Mouse (Mus musculus) hindbrain, embryonic 13.5 days (tissue): ENCODE data around the gene Foxl1. TPM values are rescaled to one million over a fixed set of nuclear protein-coding genes. Genes with fewer than 3 reads are reported as not detected.

ENCODE experiments used
- ATAC-seq: fragments of 200-750 bp; cut with Nextera tagmentation; 2 replicates; pipeline ENCODE4 v1.8.0; 2017; ENCODE audit warnings: moderate TSS enrichment; ENCODE audit not compliant: low FRiP score
- H3K27ac ChIP-seq: fragments of 300-500 bp; sonication (generic); 2 replicates; pipeline ENCODE4 v1.5.1; 2015; ENCODE audit warnings: inconsistent platforms, mild to moderate bottlenecking, moderate library complexity
- H3K27me3 ChIP-seq: fragments of 300-500 bp; sonication (generic); 2 replicates; pipeline ENCODE4 v1.6.1; 2015; ENCODE audit warnings: mild to moderate bottlenecking, inconsistent platforms
- H3K36me3 ChIP-seq: fragments of 300-500 bp; sonication (generic); 2 replicates; pipeline ENCODE4 v1.6.1; 2015; ENCODE audit warnings: mild to moderate bottlenecking, inconsistent platforms
- H3K4me1 ChIP-seq: fragments of 300-500 bp; sonication (generic); replicated peaks from 2 replicates; pipeline ENCODE4 v1.6.1; 2015; ENCODE audit warnings: inconsistent platforms
- H3K4me2 ChIP-seq: fragments of 300-500 bp; sonication (generic); 2 replicates; pipeline ENCODE4 v1.6.1; 2015; ENCODE audit warnings: inconsistent platforms, mild to moderate bottlenecking, moderate library complexity
- H3K4me3 ChIP-seq: fragments of 300-500 bp; sonication (generic); 2 replicates; pipeline ENCODE4 v1.5.1; 2015; ENCODE audit warnings: mild to moderate bottlenecking, inconsistent platforms
- H3K9ac ChIP-seq: fragments of 300-500 bp; sonication (generic); 2 replicates; pipeline ENCODE4 v1.6.1; 2015; ENCODE audit warnings: mild to moderate bottlenecking, inconsistent platforms
- H3K9me3 ChIP-seq: fragments of 300-500 bp; sonication (generic); 2 replicates; pipeline ENCODE4 v1.6.1; 2016; ENCODE audit warnings: inconsistent platforms
- WGBS: fragments of 180-500 bp; shearing (Covaris S2); methylation state at CpG from one replicate; pipeline ENCODE4 v1.1.7; 2015; 5-methylcytosine and 5-hydroxymethylcytosine counted together
- polyA plus RNA-seq: library from polyadenylated mRNA; unstranded; fragments of >200 nt; fragmentation: Nextera tagmentation; extraction: Ambion mirVana; gene quantifications from 2 replicates; pipeline ENCODE4 v1.2.1, GENCODE M21; 2015

Foxl1 gene
- polyA plus RNA-seq: 0.16 and 0.27 TPM in 2 replicates

DNA sequence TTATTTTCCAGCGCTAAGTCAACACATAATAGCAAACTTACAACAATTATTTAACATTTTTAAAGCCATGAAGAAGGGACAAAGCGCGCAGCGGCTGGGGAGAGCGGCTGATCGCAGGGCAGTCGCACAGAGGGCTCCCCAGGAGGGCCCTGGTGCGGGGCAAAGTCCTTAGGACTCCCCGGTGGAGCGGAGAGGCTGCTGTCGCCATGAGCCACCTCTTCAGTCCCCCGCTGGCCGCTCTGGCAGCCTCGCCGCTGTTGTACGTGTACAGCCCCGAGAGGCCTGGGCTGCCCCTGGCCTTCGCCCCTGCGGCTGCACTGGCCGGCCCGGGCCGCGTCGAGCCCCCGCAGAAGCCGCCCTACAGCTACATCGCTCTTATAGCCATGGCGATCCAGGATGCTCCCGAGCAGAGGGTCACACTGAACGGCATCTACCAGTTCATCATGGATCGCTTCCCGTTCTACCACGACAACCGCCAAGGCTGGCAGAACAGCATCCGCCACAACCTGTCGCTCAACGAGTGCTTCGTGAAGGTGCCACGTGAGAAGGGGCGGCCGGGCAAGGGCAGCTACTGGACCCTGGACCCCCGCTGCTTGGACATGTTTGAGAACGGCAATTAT, at the start of gene Foxl1:
TSS of gene Foxl1 (plus strand) at position 185 of the 620 bp plus-strand sequence.
- peaks cover 100% of the 10 kb centered on the region for H3K27me3 ChIP-seq
- peaks cover 3% of the 10 kb centered on the region; the same call in 1 of the 2 replicates for H3K9me3 ChIP-seq
- peaks cover 30% of the 10 kb centered on the region for H3K4me1 ChIP-seq
- 1% methylated on average over 43 of the region's 43 CpGs for WGBS
- peak within 1 kb of the TSS; percentile 5 for H3K4me3 ChIP-seq
- no peak within 1 kb of the TSS for H3K27ac ChIP-seq
- peak within 1 kb of the TSS; percentile 3; the same call in 1 of the 2 replicates for H3K4me2 ChIP-seq
- H3K9ac ChIP-seq: no peak within 1 kb of the TSS
- no peak for ATAC-seq
- no peaks in the 10 kb centered on the region for H3K36me3 ChIP-seq

DNA sequence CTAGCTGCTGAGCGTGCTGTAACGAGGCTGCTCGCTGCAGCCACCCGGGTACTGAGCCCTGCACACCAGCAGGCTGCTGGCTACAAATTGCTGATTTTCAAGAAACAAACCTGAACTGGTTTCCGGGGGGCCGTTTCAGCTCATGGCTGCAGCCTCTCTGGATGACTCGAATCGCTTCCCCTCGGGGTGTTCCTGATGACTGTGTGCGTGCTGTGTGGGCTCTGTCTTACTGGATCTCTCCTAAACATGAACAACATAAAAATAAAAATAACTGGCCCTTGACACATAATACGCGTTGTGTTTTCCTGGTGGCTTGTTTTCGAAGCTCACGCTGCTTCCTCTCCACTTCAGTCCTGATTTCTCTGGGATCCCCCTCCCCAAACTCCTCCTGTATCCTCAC, 49.0 kb upstream of the Foxl1 start:
- Histone ChIP-seq H3K4me1 (peaks cover 12% of the 10 kb centered on the region), H3K27me3 (peaks cover 99% of the 10 kb centered on the region), H3K4me3 (no peak overlapping the region), H3K4me2 (no peak overlapping the region), H3K36me3 (no peaks in the 10 kb centered on the region), H3K9me3 (no peaks in the 10 kb centered on the region), H3K27ac (no peak overlapping the region), H3K9ac (no peak overlapping the region)
- no peak for ATAC-seq
- WGBS: 3% methylated on average over 14 of the region's 14 CpGs

DNA sequence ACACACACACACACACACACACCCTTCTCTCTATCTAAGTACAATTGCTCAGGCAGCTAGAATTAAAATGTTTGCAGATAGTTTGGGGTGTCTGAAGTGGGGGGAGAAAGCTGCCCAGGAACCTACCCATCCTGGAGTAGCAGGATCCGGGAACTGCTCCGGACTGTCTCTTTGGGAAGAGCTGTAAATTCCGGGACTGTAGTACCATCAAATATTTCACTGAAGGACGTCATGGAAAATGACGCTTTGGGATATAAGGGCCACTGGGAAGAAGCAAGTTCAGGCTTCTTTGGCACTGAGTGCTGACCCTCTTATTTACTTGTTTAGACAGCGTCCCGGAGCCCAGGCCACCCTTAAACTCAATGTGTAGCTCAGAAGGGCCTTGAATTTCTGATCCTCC, 48.5 kb upstream of the Foxl1 start:
- 2% methylated on average over 7 of the region's 7 CpGs for WGBS
- Histone ChIP-seq H3K27ac (no peak overlapping the region), H3K9me3 (no peaks in the 10 kb centered on the region), H3K36me3 (no peaks in the 10 kb centered on the region), H3K4me1 (peaks cover 16% of the 10 kb centered on the region), H3K4me2 (no peak overlapping the region), H3K27me3 (peaks cover 99% of the 10 kb centered on the region), H3K9ac (no peak overlapping the region), H3K4me3 (no peak overlapping the region)
- ATAC-seq: no peak

DNA sequence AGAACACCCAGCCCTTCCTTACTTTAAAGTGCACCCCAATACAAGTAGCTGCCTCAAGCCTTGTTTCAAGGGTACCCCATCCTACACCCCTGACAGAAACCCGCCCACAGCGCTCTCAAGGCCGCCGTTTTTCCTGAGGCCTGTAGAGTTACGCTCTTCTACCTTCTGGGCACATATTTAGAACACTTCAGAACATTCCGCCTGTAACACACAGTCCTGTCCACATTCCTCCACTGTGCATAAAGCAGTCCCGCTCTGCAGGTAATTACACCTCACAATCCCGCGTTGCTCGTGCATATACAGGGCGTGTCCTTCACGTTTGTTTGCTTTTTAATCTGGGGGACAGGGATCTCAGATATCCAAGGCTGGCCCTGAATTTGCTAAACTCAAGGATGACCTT, 47.8 kb upstream of the Foxl1 start:
- WGBS: 3% methylated on average over 12 of the region's 12 CpGs
- no peak overlapping the region for H3K27ac ChIP-seq

DNA sequence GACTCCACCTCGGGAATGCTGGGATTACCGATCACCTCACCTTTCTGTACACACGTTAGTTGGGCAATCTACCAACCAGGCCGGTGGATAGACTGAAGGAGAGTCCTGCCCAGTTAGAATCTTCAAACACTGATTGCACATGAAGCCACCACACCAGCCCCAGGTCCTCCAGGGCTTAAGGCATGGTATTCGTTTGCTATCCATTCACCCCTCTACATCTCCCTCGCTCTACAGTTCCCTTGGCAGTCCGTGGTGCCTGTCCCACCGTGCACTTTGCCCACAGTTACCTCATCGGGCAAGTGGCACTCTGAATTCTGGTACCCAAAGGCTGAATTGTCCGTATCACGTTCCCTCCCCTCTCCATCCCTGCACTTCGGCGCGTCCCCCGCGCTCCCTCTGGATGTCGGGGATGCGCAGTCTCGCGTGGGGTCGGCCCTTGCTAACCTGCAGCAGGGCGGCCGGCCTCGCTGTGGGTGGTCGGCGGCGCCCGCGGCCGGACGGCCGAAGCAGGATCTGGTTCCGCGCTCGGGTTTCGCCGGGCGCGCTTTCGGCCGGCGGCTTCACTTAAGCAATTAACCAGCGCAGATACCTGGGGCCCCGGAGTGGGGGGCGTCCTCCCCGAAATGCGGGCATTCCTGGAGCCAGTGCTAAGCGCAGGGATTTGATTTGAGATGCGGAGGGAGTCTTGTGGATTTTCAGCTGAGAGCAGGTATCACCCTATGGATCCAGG, 47.2 kb upstream of the Foxl1 start:
- no peaks in the 10 kb centered on the region for H3K9me3 ChIP-seq
- H3K36me3 ChIP-seq: no peaks in the 10 kb centered on the region
- H3K9ac ChIP-seq: no peak overlapping the region
- WGBS: under 1% methylated on average over 49 of the region's 49 CpGs
- peaks cover 25% of the 10 kb centered on the region for H3K4me1 ChIP-seq
- no peak overlapping the region for H3K4me2 ChIP-seq
- H3K27ac ChIP-seq: no peak overlapping the region
- ATAC-seq: no peak
- H3K27me3 ChIP-seq: peaks cover 100% of the 10 kb centered on the region
- no peak overlapping the region for H3K4me3 ChIP-seq

More for the DNA sequence above, 47.8 kb upstream of the Foxl1 start:
- Histone ChIP-seq H3K4me2 (no peak overlapping the region), H3K4me1 (peaks cover 23% of the 10 kb centered on the region), H3K36me3 (no peaks in the 10 kb centered on the region), H3K4me3 (no peak overlapping the region), H3K9me3 (no peaks in the 10 kb centered on the region), H3K9ac (no peak overlapping the region), H3K27me3 (peaks cover 99% of the 10 kb centered on the region)
- ATAC-seq: no peak

DNA sequence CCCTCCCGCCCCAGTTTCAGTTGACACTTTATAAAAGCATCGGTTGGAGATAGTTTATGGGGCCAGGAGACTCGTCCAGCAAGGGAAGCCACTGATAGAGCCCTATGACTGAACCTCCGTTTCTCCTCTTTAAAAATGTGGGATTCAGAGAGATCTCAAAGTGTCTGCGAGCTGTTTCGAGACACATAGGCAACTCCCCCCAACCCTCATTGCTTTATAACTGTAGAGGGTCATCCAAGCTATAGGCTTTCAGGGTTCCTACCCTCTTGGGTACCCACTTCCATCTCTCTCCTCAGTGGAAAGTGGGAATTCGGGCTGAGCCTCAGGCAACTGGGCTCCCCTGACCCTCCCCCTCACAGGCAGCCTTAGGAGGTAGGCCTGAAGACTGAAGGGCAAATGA, 46.3 kb upstream of the Foxl1 start:
- 3% methylated on average over 7 of the region's 7 CpGs for WGBS
- no peak for ATAC-seq

DNA sequence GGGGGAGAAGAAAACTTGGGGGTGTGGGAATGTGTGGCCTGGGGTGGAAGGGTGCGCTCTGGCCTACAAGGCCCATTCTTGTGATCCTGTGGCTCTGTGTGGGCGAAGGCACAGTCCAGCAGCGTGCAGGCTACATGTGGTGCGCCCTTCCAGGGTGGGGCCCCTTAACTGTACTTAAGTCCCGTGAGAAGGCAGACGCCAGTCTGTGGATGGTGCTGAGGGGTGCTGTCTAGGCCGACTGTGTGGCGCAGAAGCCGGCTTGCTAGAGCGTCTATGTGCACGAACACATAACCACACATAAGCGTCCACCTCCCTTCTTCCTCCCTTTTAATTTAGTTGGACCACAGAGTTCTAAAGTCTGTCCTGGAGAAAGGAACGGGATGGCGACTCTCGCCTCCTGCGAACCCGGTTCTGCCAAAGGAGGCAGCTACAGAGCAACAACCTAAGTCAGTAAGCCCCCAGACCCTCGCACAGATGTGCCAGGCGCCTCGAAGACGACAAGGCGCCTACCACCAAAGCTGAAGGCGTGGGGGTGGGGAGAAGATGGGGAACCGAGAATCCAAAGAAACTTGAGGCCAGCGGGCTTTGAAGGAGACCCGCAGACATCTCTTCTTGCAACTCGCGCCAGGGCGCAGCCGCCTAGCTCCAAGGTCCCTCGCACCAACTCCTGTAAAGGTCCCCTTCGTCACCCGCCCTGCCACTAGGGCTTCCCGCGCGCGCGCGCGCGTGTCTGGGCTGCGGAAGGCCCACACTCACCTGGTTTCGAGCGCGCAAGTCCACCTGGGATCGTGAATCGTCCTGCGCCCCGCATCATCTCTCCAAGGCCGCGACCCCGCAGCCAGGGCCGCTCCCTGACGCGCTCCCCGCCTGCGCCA, 45.3 kb upstream of the Foxl1 start:
- Histone ChIP-seq H3K4me3 (peak overlapping the region; percentile 36), H3K9me3 (no peaks in the 10 kb centered on the region)
- under 1% methylated on average over 57 of the region's 57 CpGs for WGBS

More for the DNA sequence above, 46.3 kb upstream of the Foxl1 start:
- H3K9me3 ChIP-seq: no peaks in the 10 kb centered on the region
- H3K4me3 ChIP-seq: no peak overlapping the region
- no peaks in the 10 kb centered on the region for H3K36me3 ChIP-seq
- peaks cover 100% of the 10 kb centered on the region for H3K27me3 ChIP-seq
- H3K9ac ChIP-seq: no peak overlapping the region
- no peak overlapping the region for H3K27ac ChIP-seq
- peaks cover 25% of the 10 kb centered on the region for H3K4me1 ChIP-seq
- no peak overlapping the region for H3K4me2 ChIP-seq

DNA sequence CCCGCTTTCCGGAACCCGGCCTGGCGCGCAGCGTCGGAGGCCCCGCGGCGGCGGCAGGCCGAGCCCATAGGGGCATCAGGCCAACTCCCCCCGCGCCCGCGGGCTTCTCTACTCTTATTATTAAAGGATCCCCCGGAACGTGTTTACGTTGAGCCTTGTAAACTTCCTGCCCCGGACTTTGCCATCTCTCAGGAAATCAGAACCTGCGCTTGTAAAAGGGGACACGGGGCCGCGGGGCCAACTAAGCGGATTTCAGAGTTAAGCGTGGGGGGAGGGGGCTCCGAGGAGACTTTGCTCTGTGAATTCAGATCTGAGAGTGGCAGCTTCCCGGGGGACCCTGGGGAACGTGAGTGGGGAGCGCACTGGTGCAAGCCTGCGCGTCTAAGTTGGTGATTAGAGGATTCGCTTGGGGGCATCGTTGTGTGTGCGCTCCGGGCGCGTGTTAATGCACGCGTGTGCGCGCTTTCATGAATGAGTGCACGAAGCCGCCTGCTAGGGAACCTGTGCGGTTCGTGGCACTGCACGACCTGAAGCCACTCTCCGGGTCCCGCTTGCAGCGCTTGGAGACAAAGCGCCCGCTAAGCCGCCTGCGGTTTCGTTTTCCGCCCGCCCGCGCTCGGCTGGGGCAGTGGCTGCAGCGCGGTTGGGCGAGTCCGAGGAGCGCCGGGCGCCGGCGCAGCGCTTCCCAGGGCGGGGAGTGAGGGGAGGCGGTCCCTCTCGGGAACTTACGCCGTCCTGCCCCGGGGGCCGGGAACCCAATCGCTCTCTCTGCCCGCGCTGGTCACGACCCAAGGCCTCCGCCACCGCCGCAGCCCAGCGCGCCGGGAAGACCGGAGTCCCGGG, 44.4 kb upstream of the Foxl1 start:
- Histone ChIP-seq H3K9me3 (no peaks in the 10 kb centered on the region), H3K9ac (no peak overlapping the region), H3K27ac (no peak overlapping the region), H3K4me2 (peak overlapping the region; percentile 57), H3K36me3 (no peaks in the 10 kb centered on the region), H3K4me3 (peak overlapping the region; percentile 36), H3K4me1 (peaks cover 25% of the 10 kb centered on the region), H3K27me3 (peaks cover 98% of the 10 kb centered on the region)
- WGBS: under 1% methylated on average over 87 of the region's 89 CpGs
- no peak for ATAC-seq

More for the DNA sequence above, 45.3 kb upstream of the Foxl1 start:
- H3K9ac ChIP-seq: no peak overlapping the region
- no peak overlapping the region for H3K27ac ChIP-seq
- peaks cover 25% of the 10 kb centered on the region for H3K4me1 ChIP-seq
- H3K27me3 ChIP-seq: peaks cover 100% of the 10 kb centered on the region
- no peak for ATAC-seq
- no peaks in the 10 kb centered on the region for H3K36me3 ChIP-seq
- peak overlapping the region; percentile 57 for H3K4me2 ChIP-seq

DNA sequence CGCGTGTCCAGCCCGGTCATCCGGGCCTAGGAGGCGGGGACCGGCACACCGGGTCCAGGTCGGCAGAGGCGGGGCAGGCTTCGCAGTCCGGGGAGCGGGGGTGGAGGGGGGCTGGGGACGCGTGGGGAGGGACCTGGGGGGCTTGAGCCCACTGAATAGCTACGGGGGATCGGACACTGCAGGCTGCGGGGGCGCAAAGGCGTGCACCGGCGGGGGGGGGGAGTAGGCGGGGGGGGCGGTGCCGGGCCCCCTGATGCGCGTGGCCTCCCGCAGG, 43.9 kb upstream of the Foxl1 start:
- Histone ChIP-seq H3K4me1 (peaks cover 25% of the 10 kb centered on the region), H3K27ac (no peak overlapping the region), H3K9me3 (no peaks in the 10 kb centered on the region), H3K4me2 (peak overlapping the region; percentile 57), H3K27me3 (peaks cover 98% of the 10 kb centered on the region), H3K36me3 (no peaks in the 10 kb centered on the region), H3K9ac (no peak overlapping the region), H3K4me3 (peak overlapping the region; percentile 36)
- no peak for ATAC-seq
- 0% methylated on average over 8 of the region's 27 CpGs for WGBS

DNA sequence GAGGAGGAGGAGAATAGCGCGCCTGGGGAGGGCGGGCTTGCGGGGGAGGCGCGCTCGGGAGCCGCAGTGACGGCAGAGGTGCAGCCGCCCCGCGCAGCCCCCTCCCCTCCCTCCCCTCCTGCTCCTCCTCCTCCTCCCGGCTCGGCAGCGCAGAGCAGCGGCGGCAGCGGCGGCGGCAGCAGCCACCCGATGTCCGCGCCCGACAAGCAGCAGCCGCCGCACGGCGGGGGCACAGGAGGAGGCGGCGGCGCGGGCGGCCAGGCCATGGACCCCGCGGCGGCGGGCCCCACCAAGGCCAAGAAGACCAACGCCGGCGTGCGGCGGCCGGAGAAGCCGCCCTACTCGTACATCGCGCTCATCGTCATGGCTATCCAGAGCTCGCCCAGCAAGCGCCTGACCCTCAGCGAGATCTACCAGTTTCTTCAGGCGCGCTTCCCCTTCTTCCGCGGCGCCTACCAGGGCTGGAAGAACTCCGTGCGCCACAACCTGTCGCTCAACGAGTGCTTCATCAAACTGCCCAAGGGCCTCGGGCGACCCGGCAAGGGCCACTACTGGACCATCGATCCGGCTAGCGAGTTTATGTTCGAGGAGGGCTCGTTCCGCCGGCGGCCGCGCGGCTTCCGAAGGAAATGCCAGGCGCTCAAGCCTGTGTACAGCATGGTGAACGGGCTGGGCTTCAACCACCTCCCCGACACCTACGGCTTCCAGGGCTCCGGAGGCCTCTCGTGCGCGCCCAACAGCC, 43.4 kb upstream of the Foxl1 start, which contains the start of gene Foxf1:
TSS of gene Foxf1 (plus strand) at position 177 of the 742 bp plus-strand sequence.
- Histone ChIP-seq H3K9me3 (no peaks in the 10 kb centered on the region), H3K4me2 (peak within 1 kb of the TSS; percentile 57), H3K27ac (no peak within 1 kb of the TSS), H3K36me3 (no peaks in the 10 kb centered on the region), H3K9ac (0 out of 2 replicates have a peak within 1 kb of the TSS, but pooled peaks have one; percentile 1), H3K4me1 (peaks cover 25% of the 10 kb centered on the region), H3K27me3 (peaks cover 98% of the 10 kb centered on the region), H3K4me3 (peak within 1 kb of the TSS; percentile 36)
- under 1% methylated on average over 35 of the region's 83 CpGs for WGBS
- ATAC-seq: no peak; the same call in 1 of the 2 replicates

DNA sequence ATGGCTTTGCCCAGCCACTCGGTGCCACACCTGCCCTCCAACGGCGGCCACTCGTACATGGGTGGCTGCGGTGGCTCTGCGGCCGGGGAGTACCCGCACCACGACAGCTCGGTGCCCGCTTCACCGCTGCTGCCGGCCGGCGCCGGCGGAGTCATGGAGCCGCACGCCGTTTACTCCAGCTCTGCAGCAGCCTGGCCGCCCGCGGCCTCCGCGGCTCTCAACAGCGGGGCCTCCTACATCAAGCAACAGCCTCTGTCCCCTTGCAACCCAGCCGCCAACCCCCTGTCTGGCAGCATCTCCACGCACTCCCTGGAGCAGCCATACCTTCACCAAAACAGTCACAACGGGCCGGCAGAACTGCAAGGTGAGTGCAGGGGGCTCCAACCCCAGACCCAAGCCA, 42.7 kb upstream of the Foxl1 start:
- Histone ChIP-seq H3K36me3 (no peaks in the 10 kb centered on the region), H3K9ac (0 out of 2 replicates have a peak overlapping the region, but pooled peaks have one; percentile 1), H3K9me3 (no peaks in the 10 kb centered on the region), H3K27me3 (peaks cover 98% of the 10 kb centered on the region), H3K4me2 (peak overlapping the region; percentile 57), H3K4me3 (peak overlapping the region; percentile 36; the same call in 1 of the 2 replicates), H3K27ac (no peak overlapping the region), H3K4me1 (peaks cover 25% of the 10 kb centered on the region)
- WGBS: 1% methylated on average over 25 of the region's 30 CpGs
- ATAC-seq: no peak
